Mouse (Mus musculus) embryo, embryonic 9.5 days (tissue): Measurements from ENCODE around the gene Clstn3.
"Not testable (repeated sequence)": the region's sequence is repeated elsewhere in the genome, so short reads cannot be mapped to it uniquely, and the experiment has no call there.

Experiments
- DNase-seq: peaks from one replicate; pipeline ENCODE4 v3.0.0-alpha.2; 2017; ENCODE audit errors: extremely low spot score

Gene Clstn3

DNA sequence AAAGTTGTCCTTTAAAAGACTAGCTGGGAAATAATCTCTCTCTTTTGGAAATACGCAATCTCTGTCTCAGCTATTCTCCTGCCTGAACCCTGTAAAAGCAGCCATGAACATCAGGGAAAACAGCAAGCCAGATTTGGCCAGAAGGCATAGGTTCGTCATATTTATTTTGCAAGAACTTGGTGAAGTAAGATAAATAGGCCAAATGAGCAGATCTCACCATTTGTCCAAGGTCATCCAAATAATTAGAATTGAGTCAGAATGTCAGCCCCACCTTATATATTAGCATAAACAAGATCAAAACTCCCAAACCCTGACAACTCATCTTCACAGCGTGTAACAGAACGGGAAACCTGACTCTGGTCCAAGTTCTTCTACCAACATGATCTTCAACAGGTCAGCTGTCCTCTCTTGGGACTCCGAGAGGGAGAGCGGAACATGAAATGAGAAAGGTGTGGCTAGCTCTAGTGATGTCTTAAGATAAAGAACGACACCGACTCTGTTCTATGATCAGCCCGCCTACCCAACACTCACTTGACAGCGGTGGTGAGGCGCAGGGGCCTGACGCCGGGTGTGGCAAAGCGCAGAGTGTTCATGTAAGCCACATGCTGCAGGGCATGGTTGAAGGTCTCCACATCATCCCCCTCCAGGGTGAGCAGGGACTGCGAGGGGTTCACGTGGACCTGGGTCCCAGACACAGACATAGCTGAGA, 15.5 kb downstream of the Clstn3 start:
- no peak for DNase-seq

GRCm38 (mm10) chr6:124448186-124448852, 16.3 kb downstream of the Clstn3 start:
- no peak for DNase-seq

- DNase-seq, result no peak
Measured at GRCm38 (mm10) chr6:124447356-124447755, 17.2 kb downstream of the Clstn3 start.

DNA sequence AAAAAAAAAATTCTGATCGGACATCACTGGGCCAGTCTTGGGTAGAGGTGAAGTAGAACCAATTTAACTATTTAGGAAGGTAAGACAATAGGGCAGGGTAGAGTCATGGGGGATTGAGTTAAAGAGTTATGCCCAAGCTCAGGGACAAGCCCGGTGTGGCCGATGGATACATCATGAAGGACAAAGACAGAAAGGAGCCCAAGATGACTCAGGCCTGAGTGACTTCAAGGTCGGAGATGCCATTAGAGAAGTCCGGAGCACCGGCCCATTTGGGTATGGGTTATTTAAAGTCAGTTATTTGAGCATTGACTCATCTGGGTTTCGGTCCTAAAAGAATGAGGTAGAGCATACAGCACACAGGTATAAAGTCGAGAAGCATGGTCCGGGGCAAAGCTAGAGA, 18.1 kb downstream of the Clstn3 start:
- no peak for DNase-seq

- no peak for DNase-seq
Measured at GRCm38 (mm10) chr6:124446024-124446423, 18.6 kb downstream of the Clstn3 start.

DNA sequence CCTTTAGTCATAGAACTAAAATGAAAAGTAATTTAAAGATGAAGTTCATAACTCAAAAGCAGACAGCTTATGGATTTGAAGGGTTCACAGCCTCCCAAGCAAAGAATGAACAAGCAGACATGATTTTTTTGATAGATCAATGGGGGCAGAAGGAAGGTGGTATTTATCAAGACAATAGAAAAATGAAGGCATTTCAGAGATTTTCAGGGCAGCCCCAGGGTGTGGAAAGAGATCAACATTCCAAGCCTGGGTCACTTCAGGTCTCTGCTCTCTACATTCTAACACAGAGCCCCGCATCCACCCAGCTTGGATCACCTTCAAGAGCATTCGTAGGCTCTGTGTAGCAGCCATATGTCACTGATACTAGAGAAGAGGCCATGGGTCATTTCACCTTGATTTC, 21.3 kb downstream of the Clstn3 start:
- DNase-seq, result no peak

DNA sequence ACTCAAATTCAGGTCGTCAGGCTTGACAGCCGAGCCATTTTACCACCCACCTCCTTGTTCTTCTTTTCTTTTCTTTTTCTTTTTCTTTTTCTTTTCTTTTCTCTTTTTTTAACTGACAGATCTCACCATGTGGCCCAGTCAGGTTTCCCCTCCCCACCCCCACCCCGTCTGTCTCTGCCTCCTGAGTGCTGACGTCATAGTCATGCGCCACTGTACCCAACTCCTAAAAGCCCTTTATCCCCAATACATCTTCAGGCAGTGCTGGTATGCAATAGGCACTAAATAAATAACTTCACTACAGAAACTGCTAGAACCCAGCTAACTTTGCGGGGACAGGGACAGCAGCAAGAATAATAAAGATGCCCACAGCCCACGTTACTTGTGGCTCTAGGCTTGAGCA, 28.3 kb downstream of the Clstn3 start:
- no peak for DNase-seq

GRCm38 (mm10) chr6:124435173-124435572, 29.4 kb downstream of the Clstn3 start:
- no peak for DNase-seq

DNA sequence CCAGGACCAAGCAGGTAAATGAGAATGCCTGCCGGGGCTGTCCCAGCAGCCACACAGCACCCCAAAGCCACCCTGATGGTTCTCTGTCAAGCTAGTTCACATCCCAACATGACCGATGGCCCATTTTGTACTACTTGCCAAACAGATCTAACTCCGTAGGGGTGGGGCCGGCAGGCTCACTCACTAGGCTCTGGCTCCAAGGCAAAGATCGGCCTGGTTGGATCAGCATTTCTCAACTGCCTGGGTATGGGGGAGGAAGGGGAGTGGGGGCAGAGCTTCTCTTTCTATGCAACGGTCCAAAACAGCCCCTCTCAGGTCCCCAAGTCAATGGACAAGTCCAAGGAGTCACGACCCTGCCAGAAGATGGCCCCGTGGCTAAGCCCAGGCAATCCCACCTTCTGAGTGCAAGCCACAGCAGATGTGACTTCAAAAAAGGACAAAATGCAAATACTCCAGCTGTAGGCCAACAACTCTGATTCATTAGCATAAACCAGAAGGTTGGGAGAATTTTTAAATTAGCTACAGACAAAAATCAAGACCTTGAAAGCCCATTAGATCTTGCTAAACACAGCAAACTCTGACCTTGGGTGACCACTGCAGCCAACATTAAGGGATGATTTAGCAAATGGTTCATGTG, 30.8 kb downstream of the Clstn3 start:
- no peak for DNase-seq

- no peak for DNase-seq
Measured at GRCm38 (mm10) chr6:124430784-124431495, 33.7 kb downstream of the Clstn3 start.

DNA sequence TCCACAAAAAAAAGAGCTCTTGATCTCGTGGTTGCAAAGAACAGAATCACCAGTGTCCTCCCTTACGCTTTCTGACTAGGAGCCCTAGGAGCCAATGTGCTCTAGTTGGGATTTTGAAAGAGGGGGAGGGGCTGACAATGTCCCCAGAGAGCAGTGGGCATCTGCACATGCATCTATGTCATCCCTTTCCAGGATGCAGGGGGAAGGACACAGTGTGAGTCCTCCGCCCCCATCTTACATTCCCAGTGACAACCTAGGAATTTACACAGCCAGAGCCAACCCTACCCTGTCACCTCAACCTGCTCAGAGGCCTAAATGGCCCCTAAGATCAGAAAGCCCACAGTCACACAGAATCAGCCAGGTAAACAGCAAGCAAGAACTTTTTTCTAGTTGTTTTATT, 34.2 kb downstream of the Clstn3 start:
- DNase-seq, result no peak

DNA sequence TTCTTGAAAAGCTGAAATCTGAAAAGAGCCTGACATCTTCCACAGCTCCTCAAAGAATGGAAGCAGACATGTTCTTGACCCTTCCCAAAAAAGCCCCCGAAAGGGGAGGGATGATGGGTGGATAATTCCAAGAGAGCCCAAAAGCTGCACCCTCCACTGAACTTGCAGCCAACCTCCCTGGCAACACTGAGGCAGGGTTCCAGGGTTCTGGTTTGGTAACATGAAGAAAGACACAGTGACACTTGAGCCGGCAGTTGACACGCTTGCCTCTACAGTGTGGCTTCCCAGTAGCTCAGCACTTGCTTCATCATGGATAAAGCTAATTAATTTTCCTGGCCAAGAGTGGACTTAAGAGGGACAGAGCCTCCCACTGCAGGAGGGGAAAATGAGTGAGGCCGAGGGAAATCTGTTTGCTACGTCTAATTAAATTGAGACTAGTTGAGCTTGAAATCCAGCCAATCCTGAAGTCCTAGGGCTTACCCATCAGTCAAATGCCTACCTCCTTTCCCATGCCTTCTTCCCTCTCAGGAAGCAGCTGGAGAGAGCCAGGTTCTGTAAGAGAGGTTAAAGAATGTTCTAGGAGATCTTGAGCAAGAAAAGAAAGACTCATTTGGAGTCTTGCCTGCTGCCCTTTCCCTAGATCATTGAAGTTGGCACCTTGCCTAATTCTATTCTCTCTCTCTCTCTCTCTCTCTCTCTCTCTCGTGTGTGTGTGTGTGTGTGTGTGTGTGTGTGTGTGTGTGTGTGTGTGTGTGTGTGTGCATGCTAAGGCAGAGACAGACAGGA, 36.6 kb downstream of the Clstn3 start:
- no peak for DNase-seq

- no peak for DNase-seq
Measured at GRCm38 (mm10) chr6:124427289-124427688, 37.3 kb downstream of the Clstn3 start.

- no peak for DNase-seq
Measured at GRCm38 (mm10) chr6:124426604-124427003, 38.0 kb downstream of the Clstn3 start.

DNA sequence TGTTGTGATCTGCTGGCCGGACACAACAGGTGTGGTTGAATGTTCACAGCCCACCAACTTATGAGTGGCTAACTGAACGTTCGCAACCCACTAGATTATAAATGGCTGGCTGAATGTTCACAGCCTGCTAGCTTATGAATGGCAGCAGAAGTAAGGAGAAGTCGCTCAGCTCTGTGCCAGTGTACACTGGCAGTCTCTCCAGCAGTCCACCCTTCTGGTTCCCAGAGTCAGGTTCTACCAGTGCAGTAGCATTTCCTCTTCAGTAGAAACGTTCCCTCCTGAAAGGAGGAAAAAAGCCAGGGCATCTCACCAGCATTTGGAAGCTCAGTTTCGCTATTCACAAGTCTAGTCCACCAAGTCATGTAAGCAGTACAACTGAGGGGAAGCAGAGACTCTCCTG, 39.1 kb downstream of the Clstn3 start:
- no peak for DNase-seq

GRCm38 (mm10) chr6:124425042-124425441, 39.6 kb downstream of the Clstn3 start:
- DNase-seq, result not testable (repeated sequence)

DNA sequence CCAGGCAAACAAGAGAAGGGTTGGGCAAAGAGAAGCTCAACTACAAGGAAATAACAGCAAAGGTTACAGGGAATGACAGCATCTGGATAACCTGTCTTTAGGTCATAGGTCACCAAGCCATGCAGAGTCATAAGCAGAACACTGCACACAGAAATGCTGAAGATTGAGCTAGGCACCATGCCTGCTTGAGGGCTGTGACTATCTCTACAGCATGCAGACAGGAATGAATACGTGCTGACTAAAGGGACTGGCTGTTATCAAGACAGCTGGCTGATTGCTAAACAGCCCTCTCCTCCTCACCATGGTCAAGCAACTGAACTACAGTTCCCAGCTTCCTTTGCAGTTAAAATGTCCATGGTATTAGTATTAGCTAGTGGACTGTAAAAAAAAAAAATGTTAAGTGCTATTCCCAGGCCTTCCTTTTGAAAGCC, 40.5 kb downstream of the Clstn3 start:
- no peak for DNase-seq

DNA sequence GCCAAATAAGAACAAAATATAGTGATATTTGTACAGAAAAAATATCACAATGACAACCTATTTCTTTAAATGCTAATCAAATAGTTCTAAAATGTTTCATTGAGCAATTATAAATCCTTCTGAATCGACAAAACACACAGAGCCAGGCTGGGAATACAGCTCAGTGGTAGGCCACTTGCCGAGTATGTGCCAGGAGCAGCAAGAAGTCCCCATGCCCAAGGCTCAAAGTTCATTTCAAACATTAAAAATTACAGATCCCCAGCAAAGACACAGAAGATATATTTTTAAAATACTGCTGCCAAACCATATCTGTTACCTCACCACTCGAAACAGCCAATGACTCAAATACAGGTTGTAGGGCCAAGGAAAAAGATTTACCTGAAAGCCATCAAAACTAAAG, 45.9 kb downstream of the Clstn3 start:
- DNase-seq, result no peak

DNA sequence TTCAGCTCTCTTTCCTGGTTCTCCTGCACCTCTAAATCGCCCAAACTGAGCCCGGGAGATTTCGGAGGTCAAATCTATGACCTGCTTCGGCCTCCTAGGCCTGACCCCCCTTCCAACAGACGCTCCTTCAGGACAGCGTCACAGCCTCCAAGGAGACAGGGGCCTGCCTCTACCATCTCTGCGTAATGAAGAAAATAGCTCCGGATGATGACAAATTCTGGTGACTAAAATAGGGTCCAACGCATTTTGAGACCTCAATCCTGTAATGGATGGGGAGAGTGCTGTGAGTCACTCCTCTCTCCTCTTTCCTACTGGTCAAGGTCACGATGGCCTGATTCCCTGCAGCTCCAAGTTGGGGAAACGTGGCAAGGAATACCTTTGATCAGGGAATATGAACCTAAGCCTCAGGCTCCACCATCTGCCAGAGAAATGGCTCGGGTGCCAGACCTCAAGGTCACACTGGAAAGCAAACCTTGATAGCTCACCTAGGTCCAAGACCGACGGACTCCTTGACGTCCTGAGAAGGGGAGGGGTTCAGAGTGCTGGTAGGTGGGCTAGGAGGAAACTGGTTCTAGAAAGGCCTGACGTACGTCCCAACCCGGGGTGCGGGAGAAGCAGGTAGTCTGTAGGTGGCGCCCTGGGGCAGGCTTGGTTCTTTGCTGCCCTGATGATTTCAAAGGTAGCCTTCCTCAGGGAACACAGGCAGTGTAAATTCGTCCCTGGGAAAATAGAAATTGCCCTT, 49.1 kb downstream of the Clstn3 start:
- DNase-seq, result peak; percentile 72

- peak; percentile 92 for DNase-seq
Measured at GRCm38 (mm10) chr6:124414927-124415325, 49.7 kb downstream of the Clstn3 start, which contains the start of gene Pex5. Gene Pex5, minus strand, starts transcription at chr6:124415067.
